Mouse (Mus musculus) c-Kit-positive CD71-negative TER-119-negative erythroid progenitor cells, embryonic 14.5 days (primary cell): ENCODE data around the gene Tead2.
"Not testable (repeated sequence)": the region's sequence is repeated elsewhere in the genome, so short reads cannot be mapped to it uniquely, and the experiment has no call there.

ENCODE experiments used
- DNase-seq: peaks from one replicate; pipeline ENCODE4 v3.0.0-alpha.2; 2013; ENCODE audit warnings: low read depth

Tead2 gene

DNA sequence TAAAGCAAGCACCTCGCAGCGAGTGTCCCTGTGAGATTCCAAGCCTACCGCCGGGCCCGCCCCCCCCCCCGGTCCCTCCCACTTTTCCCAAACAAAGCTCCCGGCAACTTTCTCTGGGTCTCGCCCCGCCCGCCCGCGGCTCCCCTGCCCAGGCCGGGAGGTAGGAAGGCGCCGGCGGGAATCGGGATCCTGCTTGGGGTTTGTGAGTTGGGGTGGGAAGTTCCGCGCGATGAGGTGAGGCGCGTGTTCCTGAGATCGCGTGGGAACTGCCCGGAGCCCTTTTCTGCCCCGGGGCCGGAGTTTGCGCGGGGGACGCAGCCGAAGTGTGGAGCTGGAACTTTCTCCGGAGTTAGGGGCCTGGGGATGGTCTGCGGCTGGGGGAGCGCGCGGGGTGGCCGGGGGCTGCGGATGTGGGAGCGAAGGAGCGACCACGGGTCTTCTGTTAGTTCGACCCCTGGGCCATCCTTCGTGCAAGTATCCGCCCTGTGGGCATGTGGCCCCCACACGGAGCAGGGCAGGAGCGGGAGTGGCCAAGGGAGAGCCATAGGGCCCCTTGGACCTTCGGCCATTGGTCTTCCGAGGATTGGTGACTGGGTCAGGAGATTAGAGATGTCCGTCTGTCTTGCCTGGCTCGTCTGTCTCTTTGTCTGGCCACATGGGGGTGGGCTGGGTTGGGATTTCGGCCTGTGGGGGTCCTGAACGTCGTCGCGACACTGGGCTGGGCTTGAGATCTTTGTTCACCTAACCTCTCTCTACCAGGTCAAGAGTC lies at the start of gene Tead2:
Gene Tead2 (plus strand): TSS at position 81 of the 769 bp plus-strand sequence.
- DNase-seq: no peak

DNA sequence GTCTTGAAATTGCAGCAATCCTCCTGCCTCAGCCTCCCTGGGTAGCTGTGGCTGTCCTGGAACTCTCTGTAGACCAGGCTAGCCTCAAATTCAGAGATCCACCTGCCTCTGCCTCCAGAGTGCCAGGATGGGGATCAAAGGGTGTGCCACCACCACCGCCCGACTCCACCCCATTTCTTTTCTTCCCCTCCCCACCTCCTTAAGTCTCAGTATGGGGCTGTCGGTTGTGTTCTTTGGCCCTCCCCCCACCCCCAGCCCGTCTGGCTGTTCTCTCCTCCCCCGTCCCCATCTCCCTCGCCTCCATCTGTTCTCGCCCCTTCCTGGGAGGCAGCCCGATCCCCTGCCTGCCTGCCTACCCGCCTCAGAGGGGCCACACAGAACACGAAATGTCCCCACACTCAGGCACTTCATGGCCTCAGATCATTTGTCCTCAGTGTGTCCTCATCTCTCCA lies 48.6 kb upstream of the Tead2 start:
- DNase-seq: no peak

DNA sequence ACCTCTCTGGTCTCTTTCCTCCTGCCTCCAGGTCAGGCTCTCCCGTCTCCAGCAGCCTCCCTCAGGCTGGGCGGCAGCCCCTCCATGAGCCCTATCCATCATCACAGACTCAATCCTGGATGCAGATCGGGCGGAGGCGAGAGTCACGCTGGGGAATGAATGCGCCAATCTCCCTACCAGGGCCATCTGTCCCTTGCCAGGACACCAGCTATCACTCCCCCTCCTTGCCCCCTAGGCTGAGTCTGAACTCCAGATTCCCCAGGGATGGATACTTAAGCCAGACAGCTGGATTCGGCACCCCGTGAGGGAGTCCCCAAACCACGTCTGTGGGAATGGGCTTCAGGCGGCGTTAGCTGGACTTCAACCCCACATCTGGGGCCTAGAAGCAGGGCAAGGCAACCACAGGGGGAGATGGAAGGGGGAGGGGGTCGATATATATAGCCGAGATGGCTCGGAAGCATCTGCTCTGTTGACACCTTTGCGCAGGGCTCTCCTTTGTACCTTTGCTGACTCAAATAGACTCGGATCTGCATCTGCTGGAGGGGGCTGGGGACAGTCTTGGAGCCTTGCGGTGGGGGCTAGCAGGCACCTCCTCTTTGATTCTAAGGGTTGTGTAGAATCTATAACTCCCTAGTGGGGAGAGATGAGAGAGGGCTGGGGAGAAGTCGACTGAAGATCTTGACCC lies 47.6 kb upstream of the Tead2 start:
- DNase-seq: no peak

DNA sequence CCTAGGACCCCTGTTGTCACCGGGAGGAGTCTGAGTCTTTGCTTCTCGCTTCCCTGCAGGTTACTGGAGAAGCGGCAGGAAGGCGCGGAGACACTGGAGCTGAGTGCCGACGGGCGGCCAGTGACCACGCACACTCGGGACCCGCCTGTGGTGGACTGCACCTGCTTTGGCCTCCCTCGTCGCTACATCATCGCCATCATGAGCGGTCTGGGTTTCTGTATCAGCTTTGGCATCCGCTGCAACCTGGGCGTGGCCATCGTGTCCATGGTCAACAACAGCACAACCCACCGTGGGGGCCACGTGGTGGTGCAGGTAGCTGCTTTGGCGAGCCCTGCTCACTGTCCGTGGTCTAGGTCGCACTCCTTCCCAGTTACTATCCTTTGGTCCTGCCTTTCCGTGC lies 46.9 kb upstream of the Tead2 start:
- DNase-seq: no peak

DNA sequence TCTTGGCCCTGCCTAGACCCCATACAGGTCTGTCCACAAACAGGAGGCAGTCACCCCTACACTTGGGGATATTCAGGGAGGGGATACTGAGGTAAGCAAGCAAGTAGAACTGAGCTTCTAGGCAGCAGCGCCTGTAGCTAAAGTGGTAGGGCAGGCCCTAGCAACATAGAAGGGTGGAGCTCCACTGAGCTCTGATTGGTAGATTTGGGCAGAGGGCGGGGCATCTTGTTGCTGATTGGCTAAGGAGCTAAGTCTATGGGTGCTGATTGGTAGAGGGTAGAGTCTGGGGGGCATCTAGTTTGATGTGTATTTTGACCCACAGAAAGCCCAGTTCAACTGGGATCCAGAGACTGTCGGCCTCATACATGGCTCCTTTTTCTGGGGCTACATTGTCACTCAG lies 46.1 kb upstream of the Tead2 start:
- no peak for DNase-seq

DNA sequence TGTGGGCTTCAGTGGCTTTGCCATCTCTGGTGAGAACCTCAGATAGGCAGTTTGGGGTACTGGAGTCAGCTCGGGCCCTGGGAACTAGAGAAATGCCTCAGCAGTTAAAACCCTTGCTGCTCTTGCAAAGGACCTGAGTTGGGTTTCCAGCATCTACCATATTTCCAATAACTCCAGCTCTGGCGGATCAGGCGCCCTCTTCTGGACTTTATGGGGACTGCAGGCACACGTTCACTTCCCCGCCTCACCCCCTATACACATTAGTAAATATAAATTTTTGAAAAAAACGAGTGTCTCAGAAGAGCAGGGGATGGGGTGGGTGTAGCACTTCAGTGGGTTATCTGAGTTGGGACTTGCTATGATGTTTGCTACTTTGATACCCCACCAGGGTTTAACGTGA lies 42.6 kb upstream of the Tead2 start:
- no peak for DNase-seq

DNA sequence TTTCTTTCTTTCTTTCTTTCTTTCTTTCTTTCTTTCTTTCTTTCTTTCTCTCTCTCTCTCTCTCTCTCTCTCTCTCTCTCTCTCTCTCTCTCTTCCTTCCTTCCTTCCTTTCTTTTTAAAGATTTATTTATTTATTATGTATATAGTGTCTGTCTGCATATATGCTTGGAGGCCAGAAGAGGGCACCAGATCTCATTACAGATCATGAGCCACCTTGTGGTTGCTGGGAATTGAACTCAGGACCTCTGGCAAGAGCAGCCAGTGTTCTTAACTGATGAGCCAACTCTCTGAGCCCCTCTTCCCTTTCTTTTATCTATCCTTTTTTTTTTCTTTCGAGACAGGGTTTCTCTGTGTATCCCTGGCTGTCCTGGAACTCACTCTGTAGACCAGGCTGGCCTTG lies 41.8 kb upstream of the Tead2 start:
- DNase-seq: not testable (repeated sequence)

DNA sequence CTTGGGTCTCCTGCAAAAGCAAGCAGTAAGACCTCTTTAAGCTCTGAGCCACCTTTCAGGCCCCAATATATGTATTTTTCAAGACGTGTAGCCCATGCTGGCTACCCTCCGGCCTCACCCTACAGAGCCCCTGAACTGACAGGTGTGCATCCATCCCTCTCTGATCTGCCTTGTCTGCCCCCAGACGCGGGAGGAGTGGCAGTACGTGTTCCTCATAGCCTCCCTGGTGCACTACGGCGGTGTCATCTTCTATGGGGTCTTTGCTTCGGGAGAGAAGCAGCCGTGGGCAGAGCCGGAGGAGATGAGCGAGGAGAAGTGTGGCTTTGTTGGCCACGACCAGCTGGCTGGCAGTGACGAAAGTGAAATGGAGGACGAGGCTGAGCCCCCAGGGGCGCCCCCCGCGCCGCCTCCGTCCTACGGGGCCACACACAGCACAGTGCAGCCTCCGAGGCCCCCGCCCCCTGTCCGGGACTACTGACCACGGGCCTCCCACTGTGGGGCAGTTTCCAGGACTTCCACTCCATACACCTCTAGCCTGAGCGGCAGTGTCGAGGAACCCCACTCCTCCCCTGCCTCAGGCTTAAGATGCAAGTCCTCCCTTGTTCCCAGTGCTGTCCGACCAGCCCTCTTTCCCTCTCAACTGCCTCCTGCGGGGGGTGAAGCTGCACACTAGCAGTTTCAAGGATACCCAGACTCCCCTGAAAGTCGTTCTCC lies 40.8 kb upstream of the Tead2 start:
- DNase-seq: no peak

DNA sequence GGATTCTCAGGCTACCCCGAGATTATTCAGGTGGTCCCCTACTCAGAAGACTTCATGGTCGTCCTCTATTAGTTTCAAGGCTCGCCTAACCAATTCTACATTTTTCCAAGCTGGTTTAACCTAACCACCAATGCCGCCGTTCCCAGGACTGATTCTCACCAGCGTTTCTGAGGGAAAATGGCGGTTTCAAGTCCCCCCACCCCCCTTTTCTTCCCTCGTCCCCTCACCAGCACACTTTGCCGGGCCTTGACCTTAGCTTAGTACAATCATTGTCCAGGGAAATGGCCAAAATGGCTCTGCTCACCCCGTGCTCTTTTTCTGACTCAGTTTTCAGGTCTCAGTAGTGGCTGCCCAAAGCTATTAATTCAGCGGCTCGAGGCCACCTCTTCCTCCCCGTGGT lies 40.2 kb upstream of the Tead2 start:
- DNase-seq: no peak

DNA sequence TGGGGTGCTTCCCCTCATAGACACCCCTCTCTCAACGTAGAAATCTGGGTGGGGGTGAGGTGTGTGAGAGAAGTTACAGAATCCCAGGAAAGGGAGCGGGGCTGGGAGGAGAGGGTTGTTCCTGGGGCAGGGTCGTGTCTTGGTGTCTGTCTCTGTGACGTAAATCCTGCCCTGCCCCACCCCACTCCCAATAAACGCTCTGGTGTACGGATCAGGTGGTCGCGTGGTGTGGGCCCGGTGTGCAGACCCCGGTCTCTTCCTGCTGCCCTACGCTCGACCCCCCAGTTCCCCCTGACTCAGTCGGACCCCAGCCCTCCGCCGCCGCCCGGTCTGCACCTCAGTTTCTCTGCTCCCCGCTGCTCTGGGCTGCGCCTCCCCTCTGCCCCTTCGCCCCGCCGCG lies 39.6 kb upstream of the Tead2 start:
- no peak for DNase-seq

DNA sequence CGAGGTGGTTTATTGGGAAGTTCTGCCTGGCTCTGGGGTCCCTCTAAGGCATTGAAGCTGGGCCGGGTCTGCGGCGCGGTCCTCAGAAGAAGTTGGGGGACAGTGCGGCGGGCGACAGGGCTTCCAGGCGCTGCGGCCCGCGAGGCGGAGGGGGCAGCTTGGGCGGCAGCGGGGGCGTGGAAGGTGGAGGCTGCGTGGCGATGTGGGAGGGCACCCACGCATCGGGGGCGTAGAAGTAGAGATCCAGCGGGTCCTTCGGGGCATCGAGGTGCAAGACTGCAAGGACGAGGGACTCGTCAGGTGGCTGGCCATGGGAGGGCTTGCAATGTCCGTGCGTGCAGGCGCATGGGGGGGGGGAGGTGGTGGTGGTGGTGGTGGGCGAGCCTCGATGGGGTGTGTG lies 39.2 kb upstream of the Tead2 start:
- DNase-seq: no peak

DNA sequence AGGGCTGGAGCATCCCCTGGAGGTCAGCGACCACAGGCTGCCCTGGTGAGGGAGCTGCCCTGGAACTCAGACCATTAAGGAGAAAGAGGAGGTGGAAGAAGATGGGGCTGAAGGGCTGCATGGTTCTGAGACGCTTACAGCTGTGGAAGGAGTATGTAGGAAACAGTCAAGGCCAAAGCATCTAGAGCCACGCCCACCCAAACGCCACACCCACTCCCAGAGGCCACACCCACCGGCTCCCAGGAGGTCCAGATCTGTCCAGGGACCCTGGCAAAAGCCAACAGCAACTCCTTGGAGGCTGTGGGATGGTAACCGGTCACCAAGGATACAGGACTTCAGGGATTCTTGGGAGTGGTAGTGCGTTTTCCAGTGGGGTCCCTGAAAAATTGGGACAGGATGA lies 37.0 kb upstream of the Tead2 start:
- no peak for DNase-seq

DNA sequence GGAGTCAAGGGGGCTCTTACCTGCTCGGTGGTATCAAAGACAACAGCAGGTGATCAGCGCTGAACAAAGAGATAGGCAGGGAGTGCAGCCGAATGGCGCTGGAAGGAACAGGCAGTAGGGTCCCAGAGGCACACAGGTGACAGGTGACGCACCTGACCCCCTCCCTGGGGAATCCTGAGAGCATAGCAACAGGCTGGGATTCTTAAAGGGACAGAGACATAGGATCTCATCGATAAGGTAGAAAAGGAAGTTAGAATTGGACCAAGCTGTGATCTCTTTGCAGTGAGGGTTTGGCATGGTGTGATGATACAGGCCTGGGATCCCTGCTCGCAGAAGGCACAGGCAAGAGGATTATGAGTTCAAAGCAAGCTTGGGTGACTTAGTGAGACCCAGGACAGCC lies 36.1 kb upstream of the Tead2 start, which contains the start of gene Gfy:
Gene Gfy (minus strand): TSS at position 101 of the 400 bp plus-strand sequence.
- no peak for DNase-seq

DNA sequence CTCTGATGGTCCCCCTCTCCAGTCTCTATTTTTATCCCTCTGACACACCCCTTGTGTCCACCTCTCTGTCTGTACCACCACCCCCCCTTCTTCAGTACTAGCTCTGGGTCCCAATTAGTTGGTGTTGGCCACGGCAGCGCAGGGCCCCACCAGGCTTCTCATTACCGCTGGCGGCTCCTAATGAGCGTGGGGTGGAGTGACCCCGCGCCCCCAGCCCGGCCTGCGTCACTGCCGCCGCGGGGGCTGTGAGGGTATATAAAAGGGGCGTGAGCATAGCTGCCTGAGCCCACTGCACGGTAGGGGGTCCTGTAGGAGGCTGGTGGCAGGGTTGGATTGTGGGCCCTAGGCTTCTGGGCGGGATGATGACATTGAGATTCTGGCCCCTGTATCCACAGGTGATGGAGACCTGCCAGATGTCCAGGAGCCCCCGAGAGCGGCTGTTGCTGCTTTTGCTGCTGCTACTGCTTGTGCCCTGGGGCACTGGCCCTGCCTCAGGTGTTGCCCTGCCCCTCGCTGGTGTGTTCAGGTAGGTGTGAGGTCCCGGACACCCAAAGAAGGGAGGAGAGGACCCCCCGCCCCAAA lies 34.6 kb upstream of the Tead2 start, which contains the start of gene Pth2:
Gene Pth2 (plus strand): TSS at position 100 of the 582 bp plus-strand sequence.
- no peak for DNase-seq

DNA sequence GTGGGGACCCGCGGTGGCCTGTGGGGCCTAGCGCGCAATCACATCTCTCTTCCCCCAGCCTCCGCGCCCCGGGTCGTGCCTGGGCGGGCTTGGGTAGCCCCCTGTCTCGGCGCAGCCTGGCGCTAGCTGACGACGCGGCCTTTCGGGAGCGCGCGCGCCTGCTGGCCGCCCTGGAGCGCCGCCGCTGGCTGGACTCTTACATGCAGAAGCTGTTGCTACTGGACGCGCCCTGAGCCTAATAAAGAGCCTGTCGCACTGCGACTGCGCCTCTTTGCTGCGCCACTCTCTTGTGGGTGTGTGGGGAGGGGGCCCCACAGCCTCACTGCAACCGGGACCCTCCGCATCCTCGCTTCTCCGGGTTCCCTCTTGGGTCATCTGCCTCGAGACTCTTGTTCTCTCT lies 34.0 kb upstream of the Tead2 start:
- DNase-seq: no peak

DNA sequence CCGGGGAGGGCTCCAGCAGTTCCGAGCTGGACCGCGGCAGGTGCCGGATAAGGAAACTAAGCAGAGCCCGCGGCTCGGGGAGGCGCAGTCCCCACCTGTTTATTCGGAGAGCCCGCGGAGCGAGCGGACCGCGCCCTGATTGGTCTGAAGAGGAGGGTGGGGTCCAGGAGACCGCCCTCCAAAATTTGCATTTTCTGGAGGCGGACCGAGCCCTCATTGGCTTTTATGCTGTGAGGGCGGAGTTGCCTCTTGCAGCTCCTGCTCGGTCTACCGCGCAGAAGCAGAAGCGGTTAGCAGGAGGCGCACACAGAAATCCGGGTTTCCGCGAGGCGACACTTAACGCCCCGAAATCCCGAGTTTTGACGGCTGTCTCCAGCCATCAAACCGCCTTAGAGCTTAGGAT lies 33.4 kb upstream of the Tead2 start:
- DNase-seq: peak; percentile 89

DNA sequence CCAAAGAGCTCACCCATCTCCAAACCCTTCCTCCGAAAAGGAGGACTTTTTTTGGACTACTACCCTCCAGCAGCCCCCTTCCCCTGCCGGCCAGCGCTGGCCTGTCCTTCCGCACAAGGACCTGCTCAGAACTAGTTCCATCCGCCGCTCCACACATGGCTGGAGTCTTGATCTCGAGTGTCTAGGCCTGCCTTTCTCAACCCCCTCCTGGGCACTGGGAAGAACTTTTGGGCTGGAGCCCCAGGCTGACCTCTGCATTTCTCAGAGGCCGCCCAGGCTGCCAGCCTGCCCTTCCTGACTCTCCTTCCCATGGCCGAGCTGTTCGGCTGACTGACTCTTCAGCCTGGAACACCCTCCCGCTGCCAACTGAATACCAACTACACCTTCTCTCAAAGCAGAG lies 32.9 kb upstream of the Tead2 start:
- DNase-seq: no peak

DNA sequence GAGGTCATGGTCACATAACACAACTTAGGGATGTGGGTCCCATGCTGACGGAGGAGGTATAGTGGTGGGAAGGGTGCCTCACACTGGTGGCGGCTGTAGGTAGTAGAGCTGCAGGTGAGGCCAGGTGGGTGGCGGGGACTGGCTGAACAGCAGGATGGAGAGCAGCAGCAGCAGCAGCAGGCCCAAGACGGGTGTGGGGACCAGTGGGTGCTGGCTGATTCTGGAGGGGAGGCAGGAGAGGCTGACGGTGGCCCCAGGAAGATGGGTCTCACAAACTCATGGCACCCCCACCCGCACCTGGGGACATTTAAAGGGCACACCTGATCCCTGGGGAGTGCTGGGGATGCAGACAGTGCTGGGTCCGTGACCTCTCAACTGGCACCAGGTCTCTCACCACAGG lies 31.9 kb upstream of the Tead2 start:
- DNase-seq: no peak

DNA sequence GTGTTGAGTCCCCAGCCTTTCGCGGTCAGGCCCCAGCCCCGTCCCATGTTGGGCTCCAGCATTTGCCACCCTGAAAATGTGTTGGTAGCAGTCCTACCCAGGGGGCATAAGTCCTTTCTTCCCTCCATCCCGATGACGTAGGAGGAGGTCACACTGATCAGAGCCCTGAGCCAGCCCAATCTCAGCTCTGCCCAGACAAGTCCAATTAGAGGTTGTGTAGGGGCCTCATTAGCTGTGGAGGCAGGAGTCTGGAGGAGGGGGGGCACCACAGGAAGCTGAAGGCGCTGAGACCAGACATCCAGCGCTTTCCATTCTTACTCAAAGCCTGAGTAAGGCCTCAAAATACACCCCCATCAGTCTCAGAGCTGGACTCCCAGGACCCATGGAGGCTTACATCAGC lies 29.6 kb upstream of the Tead2 start:
- DNase-seq: no peak

DNA sequence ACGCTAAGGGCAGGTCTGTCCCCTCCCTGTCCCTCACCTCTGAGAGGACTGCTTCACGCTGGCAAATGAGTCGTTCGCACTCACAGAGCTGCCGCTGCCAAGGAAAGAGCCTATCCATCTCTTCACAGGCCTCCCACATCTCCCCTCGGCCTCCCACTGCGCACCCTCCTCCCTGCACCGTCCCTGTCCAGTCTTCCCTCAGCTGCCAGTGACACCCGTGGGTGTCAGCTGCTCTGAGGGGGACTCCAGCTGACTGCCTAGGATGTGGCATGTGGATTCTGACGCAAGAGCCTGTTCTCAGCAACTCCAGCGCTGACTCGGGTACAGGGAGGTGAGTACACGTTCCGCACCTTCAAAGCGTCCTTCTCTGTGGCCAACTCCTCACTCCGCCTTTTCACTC lies 26.0 kb upstream of the Tead2 start:
- DNase-seq: no peak

DNA sequence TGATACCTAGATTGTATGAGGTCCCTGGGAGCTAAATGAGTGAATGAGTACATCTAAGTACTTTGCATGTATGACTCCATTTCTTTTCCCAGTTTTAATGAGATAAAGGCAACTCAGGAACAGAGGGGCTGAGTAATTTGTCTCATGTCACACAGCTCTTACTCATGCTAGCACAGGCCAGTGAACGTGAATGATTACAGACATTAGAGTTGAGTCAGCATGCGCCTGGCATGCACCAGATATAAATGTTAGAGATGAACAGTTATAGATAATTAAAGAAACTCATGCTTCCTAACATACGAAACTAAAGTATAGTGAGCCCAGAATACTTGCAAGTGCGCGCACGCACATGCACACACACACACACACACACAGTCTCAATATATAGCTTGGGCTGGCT lies 25.4 kb upstream of the Tead2 start:
- DNase-seq: no peak

DNA sequence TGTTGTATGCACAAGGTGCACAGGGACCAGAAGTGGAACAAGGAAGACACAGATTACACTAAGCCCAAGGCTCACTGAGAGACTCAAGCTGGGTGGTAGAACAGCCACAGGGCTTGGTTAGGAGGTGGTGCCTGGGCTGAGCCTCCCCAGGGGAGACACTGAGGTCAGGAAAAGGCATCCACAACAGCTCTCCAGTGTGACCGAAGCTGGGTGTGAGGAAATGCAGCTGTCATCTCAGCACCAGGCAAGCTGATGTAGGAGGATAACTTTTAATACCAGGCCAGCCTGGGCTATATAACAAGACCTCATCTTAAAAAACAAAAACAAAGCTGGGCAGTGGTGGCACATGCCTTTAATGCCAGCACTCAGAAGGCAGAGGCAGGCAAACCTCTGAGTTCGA lies 24.4 kb upstream of the Tead2 start:
- DNase-seq: no peak
